Mouse (Mus musculus) liver, embryonic 15.5 days (tissue): ENCODE data around the gene Foxp4. TPM values are rescaled to one million over a fixed set of nuclear protein-coding genes. Genes with fewer than 3 reads are reported as not detected.

Source experiments
- ATAC-seq: fragments of 200-750 bp; cut with Nextera tagmentation; 2 replicates; pipeline ENCODE4 v1.8.0; 2017; ENCODE audit warnings: moderate number of reproducible peaks, mild to moderate bottlenecking, moderate library complexity; ENCODE audit not compliant: insufficient read depth
- H3K27ac ChIP-seq: fragments of 300-500 bp; sonication (generic); replicated peaks from 2 replicates; pipeline ENCODE4 v1.5.1; 2015; ENCODE audit warnings: mild to moderate bottlenecking, inconsistent platforms
- H3K27me3 ChIP-seq: fragments of 300-500 bp; sonication (generic); 2 replicates; pipeline ENCODE4 v1.6.1; 2015; ENCODE audit warnings: mild to moderate bottlenecking, inconsistent platforms
- H3K36me3 ChIP-seq: fragments of 300-500 bp; sonication (generic); replicated peaks from 2 replicates; pipeline ENCODE4 v1.6.1; 2015; ENCODE audit warnings: moderate library complexity, mild to moderate bottlenecking, inconsistent platforms
- H3K4me1 ChIP-seq: fragments of 300-500 bp; sonication (generic); replicated peaks from 2 replicates; pipeline ENCODE4 v1.6.1; 2015; ENCODE audit warnings: inconsistent platforms
- H3K4me2 ChIP-seq: fragments of 300-500 bp; sonication (generic); 2 replicates; pipeline ENCODE4 v1.6.1; 2015; ENCODE audit warnings: moderate library complexity, mild to moderate bottlenecking, inconsistent platforms
- H3K4me3 ChIP-seq: fragments of 300-500 bp; sonication (generic); replicated peaks from 2 replicates; pipeline ENCODE4 v1.5.1; 2015; ENCODE audit warnings: mild to moderate bottlenecking, inconsistent platforms
- H3K9ac ChIP-seq: fragments of 300-500 bp; sonication (generic); 2 replicates; pipeline ENCODE4 v1.6.1; 2015; ENCODE audit warnings: moderate library complexity, mild to moderate bottlenecking, inconsistent platforms
- H3K9me3 ChIP-seq: fragments of 300-500 bp; sonication (generic); replicated peaks from 2 replicates; pipeline ENCODE4 v1.6.1; 2016; ENCODE audit warnings: inconsistent platforms
- WGBS: fragments of 180-500 bp; shearing (Covaris S2); methylation state at CpG from one replicate; pipeline ENCODE4 v1.1.7; 2015; ENCODE audit warnings: mixed read lengths; ENCODE audit not compliant: insufficient replicate concordance; 5-methylcytosine and 5-hydroxymethylcytosine counted together
- polyA plus RNA-seq: library from polyadenylated mRNA; unstranded; fragments of >200 nt; fragmentation: Nextera tagmentation; extraction: Ambion mirVana; gene quantifications from 2 replicates; pipeline ENCODE4 v1.2.1, GENCODE M21; 2015

Gene Foxp4
- polyA plus RNA-seq, 1 experiment from 2014 or later = 4.6 TPM

DNA sequence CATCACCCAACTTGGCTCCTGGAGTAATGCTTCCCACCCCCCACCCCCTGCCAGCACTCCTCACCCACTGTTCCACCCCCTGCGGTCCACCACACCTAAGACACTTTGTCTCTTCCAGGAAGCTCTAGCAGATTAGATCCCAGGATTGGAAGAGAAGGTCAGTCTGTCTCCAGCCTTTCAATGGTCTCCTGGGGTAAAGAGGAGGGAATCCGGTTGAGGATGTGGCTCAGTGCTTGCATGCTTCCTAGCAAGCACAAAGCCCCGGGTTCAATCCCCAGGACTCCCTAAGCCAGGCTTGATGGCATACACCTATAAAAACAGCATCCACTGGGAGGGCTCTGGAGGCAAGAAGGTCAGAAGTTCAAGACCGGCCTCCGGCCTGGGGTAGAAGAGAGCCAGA, 26.4 kb upstream of the Foxp4 start:
- Histone ChIP-seq H3K27me3 (peaks cover 23% of the 10 kb centered on the region; the same call in 1 of the 2 replicates), H3K9ac (no peak overlapping the region), H3K9me3 (no peaks in the 10 kb centered on the region), H3K27ac (no peak overlapping the region), H3K36me3 (no peaks in the 10 kb centered on the region), H3K4me3 (no peak overlapping the region), H3K4me1 (0 out of 2 replicates have a peak, but pooled peaks cover 5% of the 10 kb centered on the region), H3K4me2 (no peak overlapping the region)
- 66% methylated on average over 5 of the region's 5 CpGs for WGBS
- no peak for ATAC-seq

DNA sequence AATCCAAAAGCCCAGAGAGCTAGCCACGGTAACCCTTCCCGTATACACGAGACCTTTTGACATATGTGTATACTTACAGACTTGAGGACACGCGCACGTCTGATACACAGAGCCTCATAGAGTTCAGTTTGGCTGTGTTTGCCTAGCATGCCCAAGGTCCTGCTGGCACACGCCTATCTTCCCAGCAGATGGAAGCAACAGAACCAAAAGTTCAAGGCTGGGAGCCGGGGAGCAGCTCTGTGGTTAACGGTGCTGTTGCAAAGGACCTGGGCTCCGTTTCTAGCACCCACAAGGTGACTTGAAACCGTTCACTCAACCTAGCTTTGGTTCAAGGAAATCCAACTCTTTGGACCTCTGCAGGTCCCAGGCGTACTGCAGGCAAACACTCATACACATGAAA, 25.0 kb upstream of the Foxp4 start:
- no peaks in the 10 kb centered on the region for H3K4me1 ChIP-seq
- H3K27me3 ChIP-seq = peaks cover 23% of the 10 kb centered on the region; the same call in 1 of the 2 replicates
- no peak overlapping the region for H3K4me3 ChIP-seq
- H3K36me3 ChIP-seq = no peaks in the 10 kb centered on the region
- H3K4me2 ChIP-seq = no peak overlapping the region
- no peak overlapping the region for H3K9ac ChIP-seq
- H3K27ac ChIP-seq = no peak overlapping the region
- ATAC-seq = no peak
- WGBS = 74% methylated on average over 12 of the region's 12 CpGs
- no peaks in the 10 kb centered on the region for H3K9me3 ChIP-seq

DNA sequence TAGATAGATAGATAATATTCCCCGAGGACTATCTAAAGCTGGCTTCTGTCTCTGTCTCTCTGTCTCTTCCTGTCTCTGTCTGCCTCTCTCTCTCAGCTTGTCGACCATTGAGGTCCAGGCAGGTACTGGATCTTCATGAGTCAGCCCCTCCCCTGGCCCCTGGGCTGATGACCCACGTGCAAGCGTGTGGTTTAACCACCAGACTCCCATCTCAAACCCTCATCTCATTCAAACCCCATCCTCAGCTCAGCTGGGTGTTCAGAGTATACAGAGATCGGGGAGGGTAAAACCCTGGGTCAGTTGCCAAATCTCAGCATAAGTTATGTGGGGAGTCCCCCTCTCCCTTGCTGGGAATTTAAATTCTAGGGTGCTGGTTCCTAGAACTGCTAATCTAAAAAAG, 24.3 kb upstream of the Foxp4 start:
- H3K4me2 ChIP-seq = no peak overlapping the region
- no peak overlapping the region for H3K9ac ChIP-seq
- peaks cover 21% of the 10 kb centered on the region; the same call in 1 of the 2 replicates for H3K27me3 ChIP-seq
- no peaks in the 10 kb centered on the region for H3K9me3 ChIP-seq
- no peaks in the 10 kb centered on the region for H3K4me1 ChIP-seq
- ATAC-seq = no peak
- no peak overlapping the region for H3K4me3 ChIP-seq
- H3K36me3 ChIP-seq = no peaks in the 10 kb centered on the region
- no peak overlapping the region for H3K27ac ChIP-seq
- 40% methylated on average over 5 of the region's 5 CpGs for WGBS

DNA sequence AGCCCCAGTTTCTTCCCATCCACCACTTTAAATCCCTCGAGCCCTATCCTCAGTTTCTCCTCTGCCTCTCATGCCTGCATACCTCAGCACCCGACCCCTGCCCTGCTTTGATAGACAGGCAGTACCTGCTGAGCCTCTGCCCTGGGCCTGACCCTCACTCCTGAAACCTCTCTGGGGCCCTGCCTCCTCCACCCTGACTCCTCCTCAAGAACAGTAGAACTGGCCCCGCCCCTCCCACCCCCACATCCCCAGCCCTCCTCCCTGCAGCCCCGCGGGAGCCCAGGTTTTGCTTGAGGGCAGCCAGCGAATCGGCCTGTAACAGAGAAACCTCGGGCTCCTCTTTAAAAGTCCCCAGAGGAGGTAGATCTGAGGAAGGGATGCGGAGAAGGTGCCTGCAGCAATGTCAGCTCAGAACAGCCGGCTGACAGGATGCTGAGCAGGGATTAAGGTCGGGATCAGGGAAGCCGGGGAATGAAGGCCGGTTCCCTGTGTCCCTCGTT, 22.5 kb upstream of the Foxp4 start:
- Histone ChIP-seq H3K36me3 (no peaks in the 10 kb centered on the region), H3K4me3 (no peak overlapping the region), H3K9me3 (no peaks in the 10 kb centered on the region), H3K27ac (no peak overlapping the region), H3K4me1 (peaks cover 5% of the 10 kb centered on the region; the same call in 1 of the 2 replicates), H3K9ac (no peak overlapping the region), H3K27me3 (peaks cover 9% of the 10 kb centered on the region; the same call in 1 of the 2 replicates), H3K4me2 (no peak overlapping the region)
- WGBS = 17% methylated on average over 14 of the region's 14 CpGs
- no peak for ATAC-seq

DNA sequence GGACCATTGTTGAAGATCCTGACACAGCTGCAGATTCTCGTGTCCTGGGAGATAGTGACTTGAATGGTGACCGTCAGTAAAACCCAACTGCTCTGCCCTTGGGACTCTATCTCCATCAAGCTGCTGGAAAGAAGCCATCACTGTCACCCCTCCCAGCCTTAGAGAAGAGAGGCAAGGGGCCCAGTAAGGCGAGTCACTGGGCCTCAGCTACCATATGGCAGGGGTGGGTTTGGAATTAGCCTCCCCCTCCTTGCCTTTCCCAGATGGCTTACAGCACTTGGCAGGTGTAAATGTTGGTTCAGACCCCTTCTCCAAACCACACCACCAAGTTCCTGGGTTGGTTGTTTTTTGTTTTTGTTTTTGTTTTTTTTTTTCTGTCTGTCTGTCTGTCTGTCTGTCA, 21.7 kb upstream of the Foxp4 start:
- H3K4me2 ChIP-seq = no peak overlapping the region
- WGBS = 53% methylated on average over 3 of the region's 3 CpGs
- H3K9me3 ChIP-seq = no peaks in the 10 kb centered on the region
- no peak for ATAC-seq
- H3K4me1 ChIP-seq = peaks cover 5% of the 10 kb centered on the region; the same call in 1 of the 2 replicates
- no peak overlapping the region for H3K9ac ChIP-seq
- H3K4me3 ChIP-seq = no peak overlapping the region
- H3K27me3 ChIP-seq = 0 out of 2 replicates have a peak, but pooled peaks cover 9% of the 10 kb centered on the region
- no peaks in the 10 kb centered on the region for H3K36me3 ChIP-seq
- H3K27ac ChIP-seq = no peak overlapping the region

DNA sequence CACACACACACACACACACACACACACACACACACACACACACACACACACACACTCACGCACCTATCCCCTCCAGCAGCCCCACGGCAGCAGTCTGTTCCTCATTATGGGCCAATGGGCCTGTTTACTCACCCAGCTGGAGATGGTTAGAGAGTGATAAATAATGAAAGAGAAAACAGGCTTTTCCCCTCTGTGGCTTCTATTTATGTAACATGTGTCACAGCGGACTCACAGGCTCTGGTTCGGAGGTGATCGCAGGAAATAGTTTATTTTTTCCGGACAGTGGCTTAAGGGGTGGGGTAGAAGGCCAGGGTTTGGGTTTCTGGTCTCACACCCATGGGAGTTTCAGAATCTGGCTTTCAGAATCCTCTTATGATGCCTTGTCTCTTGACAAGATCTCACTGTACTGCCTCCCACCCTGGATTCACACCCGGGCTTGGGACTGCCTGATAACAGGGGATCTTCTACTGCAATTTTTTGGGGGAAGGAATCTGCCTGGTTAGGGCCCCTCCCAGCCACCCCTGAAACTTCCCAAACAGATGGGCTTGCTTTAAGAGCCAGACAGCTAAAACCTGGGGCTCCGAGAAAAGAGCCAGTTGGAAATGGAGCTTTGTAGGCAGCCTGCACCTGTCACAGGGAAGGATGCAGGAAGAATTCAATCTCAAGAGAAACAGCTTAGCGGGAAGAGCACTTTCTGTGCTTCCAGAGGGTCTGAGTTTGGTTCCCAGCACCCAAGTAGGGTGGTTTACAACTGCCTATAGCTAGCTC, 18.8 kb upstream of the Foxp4 start:
- Histone ChIP-seq H3K9me3 (no peaks in the 10 kb centered on the region), H3K4me3 (no peak overlapping the region), H3K4me1 (peaks cover 5% of the 10 kb centered on the region; the same call in 1 of the 2 replicates), H3K36me3 (no peaks in the 10 kb centered on the region), H3K9ac (no peak overlapping the region), H3K27me3 (0 out of 2 replicates have a peak, but pooled peaks cover 6% of the 10 kb centered on the region), H3K4me2 (no peak overlapping the region), H3K27ac (no peak overlapping the region)
- 21% methylated on average over 9 of the region's 9 CpGs for WGBS
- no peak for ATAC-seq

DNA sequence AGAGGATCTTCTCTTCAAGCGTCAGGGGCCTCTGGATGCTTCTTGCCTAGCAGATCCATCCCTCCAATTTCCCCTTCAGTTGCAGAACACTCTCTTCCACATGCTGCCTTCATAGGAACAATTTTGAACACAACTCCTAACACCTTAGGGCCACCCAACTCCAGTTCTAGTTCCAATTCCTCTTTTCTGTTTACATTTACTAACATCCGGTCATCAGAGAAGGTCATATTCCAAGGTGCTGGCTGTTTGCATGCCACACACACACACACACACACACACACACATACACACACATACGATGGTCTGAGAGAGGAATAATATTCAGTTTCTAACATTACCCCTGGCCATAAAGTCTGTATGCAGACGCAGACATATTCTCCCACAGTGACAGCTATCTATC, 17.6 kb upstream of the Foxp4 start:
- no peak overlapping the region for H3K9ac ChIP-seq
- 0 out of 2 replicates have a peak, but pooled peaks cover 6% of the 10 kb centered on the region for H3K27me3 ChIP-seq
- H3K4me3 ChIP-seq = no peak overlapping the region
- H3K4me1 ChIP-seq = peaks cover 5% of the 10 kb centered on the region; the same call in 1 of the 2 replicates
- H3K4me2 ChIP-seq = no peak overlapping the region
- 47% methylated on average over 4 of the region's 4 CpGs for WGBS
- H3K36me3 ChIP-seq = no peaks in the 10 kb centered on the region
- no peaks in the 10 kb centered on the region for H3K9me3 ChIP-seq
- 0 out of 2 replicates have a peak, but pooled peaks have one; percentile 12 for ATAC-seq
- H3K27ac ChIP-seq = no peak overlapping the region

DNA sequence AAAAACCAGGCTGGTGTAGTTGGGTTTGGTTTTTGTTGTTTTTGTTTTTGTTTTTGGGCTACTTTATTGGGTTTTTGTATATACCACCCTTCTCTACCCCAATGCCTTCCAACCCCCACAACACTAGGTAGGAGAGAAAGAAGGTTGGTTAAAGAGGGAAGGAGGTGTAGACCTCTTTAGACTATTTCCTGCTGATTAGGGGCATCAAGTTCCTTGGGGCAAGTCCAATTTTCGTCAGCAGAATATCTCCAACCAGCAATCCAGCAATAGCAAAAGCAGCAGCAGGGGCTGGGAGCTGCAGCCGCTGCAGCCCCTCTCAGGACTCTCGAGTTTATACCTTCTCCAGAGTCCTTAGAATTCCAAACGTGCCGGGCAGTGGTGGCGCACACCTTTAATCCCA, 14.4 kb upstream of the Foxp4 start:
- 59% methylated on average over 6 of the region's 6 CpGs for WGBS
- Histone ChIP-seq H3K27ac (no peak overlapping the region), H3K9me3 (no peaks in the 10 kb centered on the region), H3K36me3 (no peaks in the 10 kb centered on the region), H3K27me3 (no peaks in the 10 kb centered on the region), H3K4me2 (no peak overlapping the region), H3K4me3 (no peak overlapping the region), H3K9ac (no peak overlapping the region), H3K4me1 (peaks cover 8% of the 10 kb centered on the region; the same call in 1 of the 2 replicates)
- no peak for ATAC-seq

DNA sequence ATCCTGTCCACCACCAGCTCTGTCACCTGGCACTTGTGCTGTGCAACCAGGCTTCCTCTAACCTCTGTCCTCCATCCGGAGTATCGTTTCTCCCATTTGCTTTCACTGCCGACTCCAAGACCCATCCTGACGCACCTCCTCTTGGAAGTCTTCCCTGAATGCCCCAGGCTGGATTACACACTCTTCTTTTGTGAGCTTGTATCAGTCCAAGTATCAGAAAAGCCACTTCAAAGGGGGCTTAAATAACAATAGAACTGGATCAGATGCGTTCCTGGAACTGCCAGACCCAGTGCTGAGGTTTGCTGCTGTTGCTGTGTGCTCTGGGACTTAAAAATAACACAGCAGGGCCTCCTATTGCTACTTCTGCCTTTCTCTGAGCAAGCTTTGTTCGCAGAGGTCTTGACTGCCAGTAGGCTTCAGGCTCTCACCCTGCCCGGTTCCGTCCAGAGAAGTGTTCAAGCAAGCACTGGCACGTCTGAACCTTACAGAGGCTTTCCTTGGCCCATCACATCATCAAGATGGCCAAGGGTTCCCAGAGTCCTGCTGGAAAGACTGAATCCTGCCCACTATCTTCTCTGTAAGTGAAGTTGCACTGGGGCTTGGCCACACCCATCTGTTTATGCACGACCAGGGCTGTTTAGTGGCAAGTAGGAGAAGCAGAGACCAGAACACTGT, 13.6 kb upstream of the Foxp4 start:
- Histone ChIP-seq H3K9me3 (no peaks in the 10 kb centered on the region), H3K4me1 (peaks cover 3% of the 10 kb centered on the region; the same call in 1 of the 2 replicates), H3K4me3 (no peak overlapping the region), H3K27ac (no peak overlapping the region), H3K4me2 (no peak overlapping the region), H3K27me3 (no peaks in the 10 kb centered on the region), H3K9ac (no peak overlapping the region), H3K36me3 (no peaks in the 10 kb centered on the region)
- WGBS = 49% methylated on average over 10 of the region's 10 CpGs
- ATAC-seq = no peak

DNA sequence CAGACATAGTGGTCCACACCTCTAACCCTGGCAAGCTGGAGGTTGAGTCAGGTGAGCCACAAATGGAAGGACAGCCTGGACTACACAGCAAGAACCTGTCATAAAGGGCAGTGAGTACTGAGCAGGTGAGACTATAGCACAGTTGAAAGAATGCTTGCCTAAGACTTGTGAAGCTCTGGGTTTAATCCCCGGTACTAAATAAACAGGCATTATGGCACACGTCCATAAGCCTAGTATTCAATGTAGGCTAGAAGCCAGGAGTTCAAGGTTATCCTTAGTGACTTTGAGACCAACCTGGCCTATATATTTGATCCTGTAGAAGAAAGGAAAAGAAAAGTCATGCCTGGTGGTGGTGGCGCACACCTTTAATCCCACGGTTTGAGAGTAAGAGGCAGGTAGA, 12.1 kb upstream of the Foxp4 start:
- Histone ChIP-seq H3K27me3 (no peaks in the 10 kb centered on the region), H3K4me3 (no peak overlapping the region), H3K9ac (no peak overlapping the region), H3K4me2 (no peak overlapping the region), H3K4me1 (peaks cover 3% of the 10 kb centered on the region; the same call in 1 of the 2 replicates), H3K9me3 (no peaks in the 10 kb centered on the region), H3K36me3 (no peaks in the 10 kb centered on the region), H3K27ac (no peak overlapping the region)
- no peak for ATAC-seq
- 66% methylated on average over 4 of the region's 4 CpGs for whole genome bisulfite sequencing

DNA sequence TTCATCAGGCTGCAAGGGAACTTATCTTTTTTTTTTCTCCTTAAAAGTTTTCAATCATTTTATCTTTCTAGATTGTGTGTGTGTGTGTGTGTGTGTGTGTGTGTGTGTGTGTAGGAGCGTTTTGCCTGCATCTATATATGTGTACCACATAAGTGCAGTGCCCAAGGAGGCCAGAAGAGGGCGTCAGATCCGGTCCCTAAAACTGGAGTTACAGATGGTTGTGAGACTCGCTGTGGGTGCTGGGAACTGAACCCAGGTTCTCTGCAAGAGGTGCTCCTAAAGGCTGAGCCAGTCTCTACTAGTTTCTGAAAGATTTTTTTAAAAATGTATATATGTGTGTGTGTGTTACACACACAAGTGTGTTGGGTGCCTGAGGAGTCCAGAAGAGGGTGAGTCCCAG, 5.0 kb upstream of the Foxp4 start:
- Histone ChIP-seq H3K4me1 (peaks cover 11% of the 10 kb centered on the region), H3K9ac (no peak overlapping the region), H3K9me3 (no peaks in the 10 kb centered on the region), H3K27ac (no peak overlapping the region), H3K36me3 (no peaks in the 10 kb centered on the region), H3K27me3 (peaks cover 7% of the 10 kb centered on the region), H3K4me2 (no peak overlapping the region), H3K4me3 (no peak overlapping the region)
- no peak for ATAC-seq
- 73% methylated on average over 4 of the region's 4 CpGs for WGBS
